Mouse (Mus musculus): ENCODE measurements around the gene Ift172. TPM values are rescaled to one million over a fixed set of nuclear protein-coding genes. Genes with fewer than 3 reads are reported as not detected.

The Ift172 gene
- total and polyA plus RNA-seq, 3 experiments = 15.3 to 21.8 TPM; not detected in 1

- H3K9me3 ChIP-seq (replicated peaks; ENCODE audit: insufficient read depth, low read length) = no peaks in the 10 kb centered on the region
- H3K27ac ChIP-seq (ENCODE audit: control insufficient read depth, low read depth, low read length) = no peak overlapping the region
- peaks cover 4 to 17% of the 10 kb centered on the region in 2 experiments for H3K36me3 ChIP-seq (ENCODE audit: control insufficient read depth in 1 of 2, insufficient read depth in 2 of 2, low read length in 2 of 2)
- H3K4me3 ChIP-seq (ENCODE audit: control insufficient read depth in 1 of 2, insufficient read depth in 1 of 2, low read depth in 2 of 2, low read length in 2 of 2) = no peak overlapping the region
- TF ChIP-seq ZMIZ1 (IDR thresholded peaks at IDR 0.05; ENCODE audit: low read depth, low read length) (no peak), MYC (IDR thresholded peaks at IDR 0.05; ENCODE audit: low read depth, low read length) (no peak), POLR2AphosphoS2 (IDR thresholded peaks at IDR 0.05; ENCODE audit: low read length) (no peak), SIN3A (IDR thresholded peaks at IDR 0.05; ENCODE audit: low read length) (no peak), MEF2A (IDR thresholded peaks at IDR 0.05; ENCODE audit: extremely low read depth, insufficient replicate concordance, low read depth, low read length, poor library complexity, severe bottlenecking) (no peak), HCFC1 (IDR thresholded peaks at IDR 0.05; ENCODE audit: low read depth, low read length) (no peak), RAD21 (IDR thresholded peaks at IDR 0.05; ENCODE audit: low read depth, low read length) (no peak), SMC3 (IDR thresholded peaks at IDR 0.05; ENCODE audit: low read depth, low read length) (no peak)
- H3K79me2 ChIP-seq (ENCODE audit: control insufficient read depth, insufficient read depth, low read length, poor library complexity) = peaks cover 28% of the 10 kb centered on the region
- H3K27me3 ChIP-seq (ENCODE audit: control insufficient read depth in 1 of 2, insufficient read depth in 2 of 2, low read length in 2 of 2) = no peaks in the 10 kb centered on the region
- no peak overlapping the region for H3K9ac ChIP-seq (ENCODE audit: control insufficient read depth, low read depth, low read length, poor library complexity, severe bottlenecking)
- no peak for DNase-seq (ENCODE audit: low read depth, low spot score)
- H3K4me1 ChIP-seq (ENCODE audit: control insufficient read depth in 1 of 2, insufficient read depth in 2 of 2, low read length in 2 of 2) = peaks cover 5 to 6% of the 10 kb centered on the region in 2 experiments
These were observed 68.2 kb downstream of the Ift172 start for GRCm38 (mm10) chr5:31222696-31223095.

- Histone ChIP-seq H3K36me3 (ENCODE audit: control insufficient read depth in 1 of 2, insufficient read depth in 2 of 2, low read length in 2 of 2) (peaks cover 8 to 25% of the 10 kb centered on the region in 2 experiments), H3K27me3 (ENCODE audit: control insufficient read depth in 1 of 2, insufficient read depth in 2 of 2, low read length in 2 of 2) (no peaks in the 10 kb centered on the region), H3K79me2 (ENCODE audit: control insufficient read depth, insufficient read depth, low read length, poor library complexity) (peaks cover 40% of the 10 kb centered on the region), H3K4me1 (ENCODE audit: control insufficient read depth in 1 of 2, insufficient read depth in 2 of 2, low read length in 2 of 2) (peaks cover 8 to 11% of the 10 kb centered on the region in 2 experiments), H3K27ac (ENCODE audit: control insufficient read depth, low read depth, low read length) (peak overlapping the region; percentile 84), H3K9ac (ENCODE audit: control insufficient read depth, low read depth, low read length, poor library complexity, severe bottlenecking) (peak overlapping the region; percentile 84), H3K4me3 (ENCODE audit: control insufficient read depth in 1 of 2, insufficient read depth in 1 of 2, low read depth in 2 of 2, low read length in 2 of 2) (peak overlapping the region; percentile 57 to 72), H3K9me3 (replicated peaks; ENCODE audit: insufficient read depth, low read length) (no peaks in the 10 kb centered on the region)
- DNase-seq (ENCODE audit: low read depth, low spot score) = peak; percentile 94
- TF ChIP-seq ZC3H11A (IDR thresholded peaks at IDR 0.05; ENCODE audit: low read depth, low read length) (peak; percentile 72), TBP (IDR thresholded peaks at IDR 0.05; ENCODE audit: low read depth, low read length) (peak; percentile 76), CHD2 (IDR thresholded peaks at IDR 0.05; ENCODE audit: low read length) (no peak), TCF12 (IDR thresholded peaks at IDR 0.05; ENCODE audit: low read depth, low read length) (no peak; the same call in 1 of the 2 replicates), HCFC1 (IDR thresholded peaks at IDR 0.05; ENCODE audit: low read depth, low read length) (peak; percentile 73), USF2 (IDR thresholded peaks at IDR 0.05; ENCODE audit: borderline replicate concordance in 1 of 2, insufficient read depth in 1 of 2, low read depth in 1 of 2, low read length in 2 of 2) (no peak), CTCF (IDR thresholded peaks at IDR 0.05 in 2 of 3, conservative IDR thresholded peaks at IDR 0.05 in 1 of 3; ENCODE audit: control insufficient read depth in 1 of 3, insufficient read depth in 1 of 3, low read depth in 2 of 3, low read length in 3 of 3, poor library complexity in 1 of 3, severe bottlenecking in 1 of 3) (peak; percentile 75 to 90 (median 85)), ZMIZ1 (IDR thresholded peaks at IDR 0.05; ENCODE audit: low read depth, low read length) (no peak), UBTF (IDR thresholded peaks at IDR 0.05; ENCODE audit: borderline replicate concordance, insufficient read depth, low read depth, low read length) (0 out of 2 replicates have a peak, but pooled peaks have one; percentile 17), MEF2A (IDR thresholded peaks at IDR 0.05; ENCODE audit: extremely low read depth, insufficient replicate concordance, low read depth, low read length, poor library complexity, severe bottlenecking) (no peak), SMC3 (IDR thresholded peaks at IDR 0.05; ENCODE audit: low read depth, low read length) (peak; percentile 78), ETS1 (IDR thresholded peaks at IDR 0.05; ENCODE audit: low read depth, low read length) (peak; percentile 42; the same call in 1 of the 2 replicates), MXI1 (IDR thresholded peaks at IDR 0.05; ENCODE audit: low read depth, low read length) (peak; percentile 76), POLR2AphosphoS2 (IDR thresholded peaks at IDR 0.05; ENCODE audit: low read length) (no peak), MYB (IDR thresholded peaks at IDR 0.05; ENCODE audit: low read depth, low read length) (no peak), GATA1 (IDR thresholded peaks at IDR 0.05; ENCODE audit: low read depth, low read length) (no peak), MYC (IDR thresholded peaks at IDR 0.05; ENCODE audit: low read depth, low read length) (peak; percentile 90), RCOR1 (IDR thresholded peaks at IDR 0.05; ENCODE audit: low read depth, low read length) (no peak), CHD1 (IDR thresholded peaks at IDR 0.05; ENCODE audit: low read depth, low read length) (no peak), ZKSCAN1 (IDR thresholded peaks at IDR 0.05; ENCODE audit: low read depth, low read length) (no peak), NELFE (IDR thresholded peaks at IDR 0.05; ENCODE audit: low read depth, low read length) (no peak), ZNF384 (IDR thresholded peaks at IDR 0.05; ENCODE audit: low read depth, low read length) (peak; percentile 68), EP300 (IDR thresholded peaks at IDR 0.05; ENCODE audit: low read depth in 1 of 2, low read length in 2 of 2) (no peak), JUND (IDR thresholded peaks at IDR 0.05; ENCODE audit: low read depth, low read length) (no peak), RAD21 (IDR thresholded peaks at IDR 0.05; ENCODE audit: low read depth, low read length) (peak; percentile 71), KAT2A (conservative IDR thresholded peaks at IDR 0.05; ENCODE audit: low read depth, low read length) (no peak), MAFK (IDR thresholded peaks at IDR 0.05; ENCODE audit: borderline replicate concordance, low read depth, low read length) (no peak), POLR2A (IDR thresholded peaks at IDR 0.05; ENCODE audit: control insufficient read depth in 1 of 2, insufficient read depth in 1 of 2, low read depth in 1 of 2, low read length in 2 of 2, poor library complexity in 1 of 2) (0 out of 4 replicates have a peak, but pooled peaks of 1 of the 2 experiments have one; percentile 2)
These were observed 69.5 kb downstream of the Ift172 start for GRCm38 (mm10) chr5:31221304-31221945.
